Mouse (Mus musculus): ENCODE data around the gene 4930519G04Rik.
A peak's percentile ranks its signal among the peaks of the same experiment; 100 is the strongest.
"Not testable (repeated sequence)": the region's sequence is repeated elsewhere in the genome, so short reads cannot be mapped to it uniquely, and the experiment has no call there.

The 4930519G04Rik gene

GRCm38 (mm10) chr5:114853364-114853763 is at the start of gene 4930519G04Rik:
Gene 4930519G04Rik, plus strand, starts transcription at chr5:114853664.
- not testable (repeated sequence) for DNase-seq

GRCm38 (mm10) chr5:114804335-114804734 is 49.1 kb upstream of the 4930519G04Rik start:
- no peak for DNase-seq

- peak in 1 of 2 experiments; percentile 42 for DNase-seq
Measured at GRCm38 (mm10) chr5:114804958-114805357, 48.5 kb upstream of the 4930519G04Rik start.

GRCm38 (mm10) chr5:114805436-114806350 is 47.8 kb upstream of the 4930519G04Rik start:
- peak in 1 of 2 experiments; percentile 44 for DNase-seq

GRCm38 (mm10) chr5:114806636-114807035 is 46.8 kb upstream of the 4930519G04Rik start:
- no peak for DNase-seq

- DNase-seq = no peak
Measured at GRCm38 (mm10) chr5:114807063-114807462, 46.4 kb upstream of the 4930519G04Rik start.

- no peak for DNase-seq
Measured at GRCm38 (mm10) chr5:114807468-114807867, 46.0 kb upstream of the 4930519G04Rik start.

- no peak for DNase-seq
Measured at GRCm38 (mm10) chr5:114807893-114808292, 45.6 kb upstream of the 4930519G04Rik start.

GRCm38 (mm10) chr5:114808385-114808784 is 45.1 kb upstream of the 4930519G04Rik start:
- DNase-seq = no peak

GRCm38 (mm10) chr5:114809181-114809756 is 44.2 kb upstream of the 4930519G04Rik start:
- no peak for DNase-seq

- DNase-seq = no peak
Measured at GRCm38 (mm10) chr5:114809826-114810225, 43.6 kb upstream of the 4930519G04Rik start.

- peak; percentile 75 to 78 for DNase-seq
Measured at GRCm38 (mm10) chr5:114813525-114814181, 39.8 kb upstream of the 4930519G04Rik start.

- no peak for DNase-seq
Measured at GRCm38 (mm10) chr5:114816599-114816998, 36.9 kb upstream of the 4930519G04Rik start.

- no peak for DNase-seq
Measured at GRCm38 (mm10) chr5:114818124-114818523, 35.3 kb upstream of the 4930519G04Rik start.

- DNase-seq = peak; percentile 40 to 64
Measured at GRCm38 (mm10) chr5:114822796-114823688, 30.4 kb upstream of the 4930519G04Rik start, which contains the start of gene 1500011B03Rik. Gene 1500011B03Rik, minus strand, starts transcription at chr5:114823468.

GRCm38 (mm10) chr5:114824197-114824596 is 29.3 kb upstream of the 4930519G04Rik start:
- DNase-seq = peak in 1 of 2 experiments; percentile 40

GRCm38 (mm10) chr5:114825978-114826691 is 27.3 kb upstream of the 4930519G04Rik start:
- DNase-seq = peak; percentile 75 to 80

- DNase-seq = no peak
Measured at GRCm38 (mm10) chr5:114827427-114827826, 26.0 kb upstream of the 4930519G04Rik start.

GRCm38 (mm10) chr5:114829740-114830139 is 23.7 kb upstream of the 4930519G04Rik start:
- no peak for DNase-seq

GRCm38 (mm10) chr5:114836886-114837285 is 16.6 kb upstream of the 4930519G04Rik start:
- DNase-seq = no peak

- not testable (repeated sequence) for DNase-seq
Measured at GRCm38 (mm10) chr5:114840481-114840880, 13.0 kb upstream of the 4930519G04Rik start.
